Mouse (Mus musculus) lung, postnatal 14 days (tissue): ENCODE results near the gene Ergic1.
A peak's percentile ranks its signal among the peaks of the same experiment; 100 is the strongest.

Source experiments
- DNase-seq: peaks from one replicate; pipeline ENCODE4 v3.0.0; 2021

Ergic1 gene

GRCm38 (mm10) chr17:26601514-26601913 lies 40.2 kb downstream of the Ergic1 start:
- DNase-seq, result no peak

DNA sequence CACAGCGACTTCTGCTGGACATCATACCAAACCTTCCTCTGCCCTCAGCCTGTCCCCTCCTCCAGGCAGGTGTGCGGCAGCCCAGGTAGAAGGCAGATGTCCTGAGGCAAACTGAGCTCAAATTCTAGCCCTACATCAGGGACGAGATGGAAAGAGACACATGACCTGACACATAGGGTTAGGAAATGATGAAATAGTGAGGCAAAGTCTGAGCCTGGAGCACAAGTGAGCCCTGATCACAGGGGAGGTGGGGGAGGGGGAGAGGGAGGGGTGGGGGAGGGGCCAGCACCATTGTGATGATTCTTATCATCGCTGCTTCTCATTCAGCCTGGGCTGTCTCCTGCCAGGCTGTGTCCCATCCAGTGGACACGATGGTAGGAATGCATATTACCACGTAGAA lies 40.6 kb downstream of the Ergic1 start:
- no peak for DNase-seq

DNA sequence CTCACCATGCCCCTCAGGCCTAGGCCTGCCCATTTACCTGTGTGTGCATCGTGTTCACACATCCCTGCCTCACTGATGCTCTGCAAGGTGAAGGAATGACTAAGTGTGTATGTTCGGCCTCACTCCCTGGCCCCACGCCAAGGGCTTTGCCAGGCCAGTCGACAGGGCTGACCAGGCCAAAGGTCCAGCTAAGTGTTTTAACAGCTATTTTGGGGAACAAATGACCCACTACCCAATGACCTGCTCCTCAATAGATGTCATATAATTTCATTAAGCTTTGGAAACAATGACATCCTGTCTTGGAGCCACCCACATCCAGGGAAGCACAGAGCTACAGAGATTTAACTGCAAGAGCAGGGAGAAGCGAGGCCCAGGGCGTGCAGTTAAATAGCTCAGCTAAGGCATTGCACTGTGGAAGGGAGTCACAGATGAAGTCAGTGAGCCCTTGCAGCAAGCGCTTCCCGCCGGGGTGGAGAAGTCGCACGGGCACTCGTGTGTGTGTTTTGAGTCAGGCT lies 41.1 kb downstream of the Ergic1 start:
- DNase-seq, result peak; percentile 58

DNA sequence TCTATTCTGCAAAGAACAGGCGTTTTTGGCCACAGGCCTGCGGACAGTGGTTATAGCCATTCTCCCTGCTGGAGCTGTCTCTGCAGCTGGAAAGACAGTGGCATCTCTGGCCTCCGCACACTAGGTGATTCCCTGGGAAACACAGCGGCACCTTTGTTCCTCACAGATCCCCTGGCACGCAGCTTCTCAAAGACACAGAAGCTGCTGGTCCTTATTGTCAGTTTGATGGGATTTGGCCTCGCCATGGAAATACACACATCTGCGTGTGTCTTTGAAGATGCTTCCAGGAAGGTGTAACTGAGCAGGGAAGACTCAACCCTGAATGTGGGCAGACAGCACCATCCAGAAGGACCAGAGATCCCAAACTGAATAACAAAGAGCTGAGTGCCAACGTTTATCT lies 42.0 kb downstream of the Ergic1 start:
- DNase-seq, result no peak

DNA sequence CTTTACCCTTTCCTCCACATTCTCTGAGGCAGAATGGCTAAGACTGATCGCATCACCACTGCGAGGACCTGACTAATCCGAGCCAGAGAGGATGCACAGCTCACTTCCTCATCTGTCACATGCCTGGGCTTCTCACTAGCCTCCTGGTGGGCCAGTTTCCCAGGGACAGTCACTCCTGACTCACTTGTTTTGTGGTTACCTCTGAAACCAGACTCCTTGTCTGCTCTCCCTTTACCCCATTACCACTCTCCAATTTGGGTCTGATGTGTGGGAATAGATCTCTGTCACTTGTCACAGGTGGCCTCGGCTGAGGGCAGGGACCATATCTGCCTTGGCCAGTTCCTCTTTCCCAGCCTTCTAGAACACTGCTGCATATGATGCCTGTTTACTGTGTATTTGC lies 44.3 kb downstream of the Ergic1 start:
- DNase-seq, result no peak

GRCm38 (mm10) chr17:26606516-26606915 lies 45.2 kb downstream of the Ergic1 start:
- no peak for DNase-seq

DNA sequence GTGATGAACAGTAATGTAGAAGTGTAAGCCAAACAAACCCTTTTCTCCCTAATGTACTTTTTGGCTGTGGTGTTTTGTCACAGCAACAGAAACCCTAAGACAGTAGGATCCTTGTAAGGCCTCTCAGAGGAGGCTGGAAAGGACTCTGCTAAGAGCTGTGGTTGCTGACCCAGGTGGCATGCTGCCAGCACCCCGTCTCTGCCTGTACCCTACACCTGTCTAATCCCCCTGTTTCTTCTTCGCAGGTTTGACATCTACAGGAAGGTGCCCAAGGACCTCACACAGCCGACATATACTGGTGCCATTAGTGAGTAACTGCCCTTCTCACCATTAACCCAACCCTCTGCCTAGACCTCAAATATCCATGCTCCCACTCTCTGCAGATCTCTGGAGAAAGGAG lies 47.1 kb downstream of the Ergic1 start:
- no peak for DNase-seq

DNA sequence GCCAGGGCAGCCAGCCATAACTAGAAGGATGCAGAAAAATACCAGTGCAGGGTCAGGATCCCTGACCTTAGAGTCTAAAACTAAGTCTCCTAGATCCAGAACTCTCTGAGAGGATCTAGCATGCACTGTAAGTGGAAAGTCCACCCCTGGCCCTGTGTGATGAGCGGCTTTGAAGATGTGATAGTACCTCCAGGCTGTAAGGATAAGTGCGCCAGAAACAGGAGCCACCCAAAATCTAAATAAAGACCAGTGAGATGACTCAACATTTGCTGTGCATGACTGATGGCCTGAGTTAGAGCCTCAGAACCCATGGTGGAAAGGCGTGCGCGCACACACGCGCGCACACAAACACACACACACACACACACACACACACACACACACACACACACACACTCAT lies 47.6 kb downstream of the Ergic1 start:
- DNase-seq, result no peak

GRCm38 (mm10) chr17:26609820-26610219 lies 48.5 kb downstream of the Ergic1 start:
- DNase-seq, result no peak

DNA sequence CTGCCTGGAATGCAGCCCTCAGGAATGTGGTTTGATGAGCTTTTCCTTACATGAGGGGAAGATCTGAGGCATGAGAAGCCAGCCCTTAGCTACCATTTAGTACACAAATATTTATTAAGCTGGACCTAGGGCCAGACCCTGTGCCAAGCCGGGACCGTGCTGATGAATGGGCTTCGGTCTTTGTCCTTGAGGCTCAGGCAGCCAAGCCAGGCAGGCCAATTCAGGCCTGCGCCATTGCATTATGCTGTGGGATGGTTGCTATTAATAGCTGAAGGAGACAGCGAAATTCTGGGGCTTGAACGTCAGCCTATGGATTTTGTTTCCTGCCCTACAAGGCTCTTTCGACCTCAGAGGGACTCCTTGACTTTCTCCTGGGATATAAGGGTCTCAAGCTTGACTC lies 50.0 kb downstream of the Ergic1 start:
- DNase-seq, result peak; percentile 56

- DNase-seq, result no peak
Measured at GRCm38 (mm10) chr17:26611918-26612317, 50.6 kb downstream of the Ergic1 start.

- DNase-seq, result no peak
Measured at GRCm38 (mm10) chr17:26614286-26614685, 53.0 kb downstream of the Ergic1 start.

DNA sequence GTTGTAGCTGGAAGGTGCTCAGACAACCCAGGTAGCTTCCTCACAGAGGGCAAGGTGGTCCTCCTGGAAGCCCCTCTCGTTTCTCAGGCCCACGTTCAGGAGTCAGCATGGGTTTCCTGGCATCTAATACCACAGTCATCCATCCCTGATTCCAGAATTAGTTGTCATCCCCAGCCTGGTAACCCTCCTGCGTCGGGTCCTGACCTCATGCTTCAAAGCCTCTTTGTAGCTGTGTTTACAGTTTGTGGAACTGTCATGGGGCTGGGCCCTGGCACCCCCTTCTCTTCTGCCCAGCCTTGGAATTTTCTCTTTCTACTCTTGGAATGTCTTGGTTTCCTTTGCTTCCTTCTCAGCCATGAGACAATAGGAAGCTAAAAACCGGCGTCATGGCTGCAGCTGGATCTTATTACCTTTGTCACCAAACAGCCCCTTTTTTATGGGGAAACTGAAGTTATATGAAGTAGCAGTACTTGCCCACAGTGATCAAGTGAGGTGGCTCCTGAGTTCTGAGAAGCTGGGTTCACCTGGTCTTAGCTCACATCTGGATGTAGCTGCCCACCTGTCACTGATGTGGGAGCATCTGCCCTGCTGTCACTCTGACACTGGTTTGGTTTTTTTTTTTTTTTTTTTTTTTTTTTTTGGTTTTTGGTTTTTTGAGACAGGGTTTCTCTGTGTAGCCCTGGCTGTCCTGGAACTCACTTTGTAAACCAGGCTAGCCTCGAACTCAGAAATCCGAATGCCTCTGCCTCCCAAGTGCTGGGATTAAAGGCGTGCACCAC lies 53.6 kb downstream of the Ergic1 start:
- DNase-seq, result no peak

DNA sequence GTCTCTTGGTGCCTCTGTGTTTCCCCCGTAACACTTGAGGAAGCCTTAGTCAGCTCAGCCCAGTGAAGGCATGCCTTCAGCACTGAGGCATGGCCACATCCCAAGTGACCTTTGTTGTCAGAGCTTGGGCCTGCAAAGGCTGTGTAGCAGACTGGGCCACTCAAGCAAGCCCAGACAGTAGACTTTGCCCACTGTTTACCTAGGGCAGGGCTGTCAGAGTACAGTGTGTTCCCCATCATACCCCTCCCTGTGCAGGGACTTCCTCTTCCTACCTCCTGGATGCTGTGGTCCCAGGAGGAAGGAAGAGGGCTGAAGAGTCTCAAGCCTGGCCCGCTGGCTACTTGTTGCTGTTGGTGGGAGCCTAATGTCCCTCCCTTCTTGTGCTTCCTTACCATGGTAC lies 55.4 kb downstream of the Ergic1 start:
- peak; percentile 55 for DNase-seq

DNA sequence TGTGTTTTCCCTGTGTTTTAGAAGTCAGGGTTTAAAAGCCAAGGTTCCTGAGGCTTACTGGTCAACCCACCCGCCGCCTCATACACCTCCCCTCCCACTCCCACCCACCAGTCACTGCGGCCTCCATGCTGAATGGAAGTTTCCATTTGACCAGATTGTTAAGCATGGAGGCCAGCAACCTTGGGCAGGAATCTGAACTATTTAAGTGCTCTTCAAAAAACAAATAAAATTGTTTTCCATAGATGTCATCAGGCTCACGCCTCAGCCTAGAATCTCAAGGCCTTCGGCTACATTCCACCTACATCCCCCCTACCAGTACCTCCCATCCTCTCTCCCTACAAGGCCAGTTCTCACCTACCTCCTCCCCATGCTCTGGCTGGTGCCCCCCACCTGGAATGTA lies 57.2 kb downstream of the Ergic1 start:
- DNase-seq, result no peak

DNA sequence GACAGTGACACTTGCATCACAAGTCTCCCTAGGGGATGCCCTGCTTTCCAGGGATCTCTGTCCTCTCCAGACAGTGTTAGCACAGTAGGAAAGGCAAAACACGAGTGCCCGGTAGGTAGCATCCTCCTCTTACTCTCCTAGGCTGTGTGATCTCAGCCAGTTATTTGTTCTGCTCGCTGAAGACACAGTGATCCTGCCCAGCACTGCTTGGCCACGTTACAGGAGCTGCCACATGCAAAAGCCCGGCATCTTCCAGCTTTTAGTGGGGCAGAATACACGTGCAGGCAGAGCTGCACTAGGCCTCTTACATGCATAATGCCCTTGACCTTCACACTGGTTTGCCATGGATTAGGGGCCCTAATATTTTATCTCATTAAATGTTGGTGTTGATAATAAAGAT lies 58.3 kb downstream of the Ergic1 start:
- no peak for DNase-seq

- DNase-seq, result no peak
Measured at GRCm38 (mm10) chr17:26620292-26620691, 59.0 kb downstream of the Ergic1 start.

DNA sequence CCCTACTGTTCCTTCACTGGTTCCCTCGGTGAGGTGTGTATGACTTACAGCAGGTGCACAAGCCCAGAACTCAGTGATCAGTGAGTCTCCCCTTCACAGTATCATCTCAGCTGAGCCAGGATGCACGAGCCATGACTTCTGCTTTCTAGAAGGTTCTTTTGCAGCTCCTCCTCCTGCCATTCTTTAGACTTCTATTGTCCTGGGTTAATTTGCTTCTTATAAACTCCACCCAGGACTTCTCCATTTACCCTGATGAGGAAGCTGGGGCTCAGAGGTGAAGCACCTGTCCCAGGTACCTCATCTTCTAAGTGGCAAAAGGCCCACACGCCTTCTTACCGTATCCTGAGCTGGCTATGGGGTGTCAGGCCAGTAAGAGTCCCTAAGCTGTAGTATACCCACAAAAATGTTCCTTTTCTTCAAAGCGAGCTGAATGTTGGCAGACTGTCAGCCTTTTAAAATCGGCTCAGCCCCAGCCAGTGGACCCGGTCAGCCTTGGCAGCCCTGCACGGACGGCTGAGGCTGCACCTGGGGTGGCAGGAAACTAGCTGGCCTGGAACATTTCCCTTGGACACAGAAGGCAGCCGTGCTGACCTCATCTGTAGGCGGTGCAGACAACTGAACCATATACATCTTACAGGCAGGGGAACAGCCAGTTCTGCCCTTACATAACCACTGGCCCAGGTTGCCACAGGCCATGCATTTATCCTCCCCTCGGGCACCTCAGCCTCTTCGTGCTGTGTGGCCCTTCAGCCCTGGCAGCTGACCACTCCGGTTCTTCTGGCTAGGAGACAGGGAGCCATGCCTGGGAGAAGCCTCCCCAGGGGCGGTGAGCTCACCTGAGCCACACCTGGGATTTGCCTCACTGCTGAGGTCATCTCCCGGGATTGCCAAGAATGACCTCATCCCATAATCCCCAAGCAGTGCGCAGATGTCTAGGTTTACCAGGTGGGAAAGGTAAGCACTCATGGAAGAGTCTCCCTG lies 59.8 kb downstream of the Ergic1 start:
- peak; percentile 71 for DNase-seq

DNA sequence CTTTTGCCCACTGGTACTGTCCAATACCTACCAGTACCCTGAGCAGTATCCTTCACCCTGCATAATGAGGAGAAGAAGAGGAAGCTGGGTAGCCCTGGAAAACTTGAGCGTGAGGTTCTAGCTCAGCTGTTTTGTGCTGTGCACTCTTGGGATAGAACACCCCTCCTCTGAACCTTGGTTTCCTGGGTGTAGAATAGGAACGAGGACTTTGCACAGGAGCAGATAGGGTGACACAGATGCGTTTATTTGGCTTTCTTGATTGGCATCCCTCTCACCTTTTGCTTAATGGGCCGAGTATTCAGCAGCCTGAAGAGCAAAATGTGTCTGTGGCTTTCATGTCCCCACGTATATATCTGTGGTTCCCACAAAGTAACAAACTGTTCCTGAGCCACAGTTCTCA lies 60.6 kb downstream of the Ergic1 start:
- DNase-seq, result no peak

DNA sequence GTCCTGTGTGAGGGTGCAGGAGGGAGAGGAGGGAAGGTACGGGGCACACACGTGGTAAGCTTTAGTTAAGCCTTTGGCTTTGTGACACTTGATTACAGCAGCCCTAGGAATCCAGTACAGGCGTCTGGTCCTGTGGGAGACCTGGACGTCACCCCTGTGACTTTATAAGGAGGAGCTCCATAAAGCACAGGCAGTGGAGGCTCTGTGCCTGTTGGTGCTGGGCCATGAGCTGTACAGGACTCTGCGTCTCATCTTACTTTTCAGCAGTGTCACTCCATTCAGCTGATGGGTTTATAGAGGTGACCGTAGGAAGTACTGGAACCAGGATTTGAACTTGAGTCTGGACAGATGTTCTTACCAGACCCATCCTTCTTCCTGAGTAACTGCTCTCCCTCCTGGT lies 62.7 kb downstream of the Ergic1 start:
- no peak for DNase-seq

DNA sequence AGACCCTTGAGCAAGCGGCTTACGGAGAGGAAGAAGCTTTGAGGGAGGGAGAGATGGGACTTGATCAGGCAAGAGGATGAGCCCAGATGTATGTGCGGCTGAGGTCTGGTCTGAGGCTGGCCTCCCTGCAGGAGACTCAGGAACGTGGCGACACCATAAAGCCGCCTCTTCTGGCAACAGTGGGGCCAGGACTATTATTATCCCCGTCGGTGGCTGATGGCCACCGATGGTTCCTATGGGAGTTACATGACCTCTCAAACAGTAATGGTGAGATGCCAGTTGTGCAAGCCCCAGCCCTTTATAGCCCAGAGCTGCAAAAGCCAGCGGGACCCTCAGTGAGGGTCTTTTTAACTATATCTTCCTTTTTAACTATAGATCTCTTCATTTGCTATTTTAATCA lies 63.7 kb downstream of the Ergic1 start:
- DNase-seq, result no peak

- no peak for DNase-seq
Measured at GRCm38 (mm10) chr17:26625521-26626010, 64.3 kb downstream of the Ergic1 start.

GRCm38 (mm10) chr17:26628479-26628878 lies 67.2 kb downstream of the Ergic1 start:
- no peak for DNase-seq

DNA sequence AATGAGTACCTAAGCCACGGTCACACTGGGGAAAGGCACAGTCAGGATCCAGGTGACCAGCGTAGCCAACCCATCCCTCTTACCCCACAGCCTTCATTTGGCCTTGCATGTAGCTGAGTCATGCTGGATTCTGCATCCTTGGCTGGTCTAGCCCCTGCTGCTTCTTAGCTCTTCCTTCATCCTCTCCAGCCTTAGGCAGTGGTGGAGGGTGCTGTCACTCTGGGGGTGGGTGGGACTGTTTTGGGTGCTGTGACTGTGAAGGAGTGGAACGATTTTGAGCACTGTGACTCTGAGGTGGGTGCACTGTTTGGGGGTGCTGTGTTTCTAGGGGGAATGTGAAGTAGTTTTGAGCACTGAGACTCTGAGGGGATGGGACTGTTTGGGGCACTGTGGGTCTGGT lies 67.6 kb downstream of the Ergic1 start:
- DNase-seq, result no peak
